11 mouse cellular contexts compared by ENCODE assay signal in the genomic region with DNA sequence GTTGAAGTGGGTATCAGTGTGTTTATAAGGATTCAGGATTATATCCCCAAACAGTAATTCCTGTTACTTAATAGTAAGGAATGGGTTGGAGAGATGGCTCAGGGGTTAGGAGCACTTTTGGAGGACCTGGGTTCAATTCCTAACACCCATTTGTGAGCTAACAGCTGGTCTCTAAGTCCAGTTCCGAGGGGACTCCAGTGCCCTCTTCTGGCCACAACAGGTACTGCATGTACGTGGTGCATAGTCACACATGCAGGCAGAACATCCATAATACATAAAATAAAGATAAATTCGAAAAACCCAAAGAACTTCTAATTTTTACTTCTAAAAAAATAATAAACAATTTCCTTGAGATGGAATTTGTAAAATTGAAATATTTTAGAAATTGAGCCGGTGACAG. TPM values are rescaled to one million over a fixed set of nuclear protein-coding genes. Genes with fewer than 3 reads are reported as not detected.
DNase-seq lines count a peak whose midpoint lies in the region; TF ChIP-seq lines count a peak whose summit lies in the region.
"Had no signal": no experiment of that assay in that cellular context is flagged by ENCODE, and none has a peak within 500 bp of the region (broad histone marks: within the 10 kb centered on the region; RNA-seq: fewer than 3 reads in every experiment).

No protein-coding gene starts in this region.

- peak; percentile 66 for TF ChIP-seq CTCF in heart, adult 2 months (IDR thresholded peaks at IDR 0.05)
- TF ChIP-seq CTCF in cortical plate, adult 2 months (IDR thresholded peaks at IDR 0.05; ENCODE audit: extremely low read depth, insufficient read depth, low read length): peak; percentile 45; the same call in 1 of the 2 replicates

- H3K9ac ChIP-seq in heart, adult 2 months (ENCODE audit: low read depth, low read length): no peak overlapping the region
- H3K9ac ChIP-seq: forebrain, embryonic 15.5 days; lung, embryonic 15.5 days; neural tube, embryonic 13.5 days had no signal

- no peak overlapping the region for H3K4me3 ChIP-seq in heart, adult 2 months
- H3K4me3 ChIP-seq in cortical plate, adult 2 months (ENCODE audit: insufficient read depth, low read length): no peak overlapping the region
- H3K4me3 ChIP-seq: forebrain, embryonic 15.5 days; lung, embryonic 15.5 days; neural tube, embryonic 13.5 days had no signal

- H3K27ac ChIP-seq in heart, adult 2 months: no peak overlapping the region
- no peak overlapping the region for H3K27ac ChIP-seq in cortical plate, adult 2 months (ENCODE audit: insufficient read depth, low read length)
- H3K27ac ChIP-seq: forebrain, embryonic 15.5 days; lung, embryonic 15.5 days; neural tube, embryonic 13.5 days had no signal

- no peak for TF ChIP-seq EP300 in heart, adult 2 months (IDR thresholded peaks at IDR 0.05; ENCODE audit: insufficient read depth, low read depth, low read length)

- H3K27me3 ChIP-seq in heart, adult 2 months (ENCODE audit: control insufficient read depth, insufficient read depth, low read length): no peaks in the 10 kb centered on the region
- H3K27me3 ChIP-seq: forebrain, embryonic 15.5 days; lung, embryonic 15.5 days; neural tube, embryonic 13.5 days had no signal

- intact Hi-C loops in heart, adult 2 months (cut with DNase I): no loop called here

- no peak for TF ChIP-seq POLR2A in heart, adult 2 months (IDR thresholded peaks at IDR 0.05; ENCODE audit: insufficient read depth, low read depth, low read length)
- no peak for TF ChIP-seq POLR2A in cortical plate, adult 2 months (IDR thresholded peaks at IDR 0.05; ENCODE audit: extremely low read depth, insufficient read depth, low read length)

- H3K36me3 ChIP-seq in heart, adult 2 months (ENCODE audit: control insufficient read depth, insufficient read depth, low read length): no peaks in the 10 kb centered on the region

- 94% methylated on average over 4 of the region's 4 CpGs for WGBS in heart, adult 2 months

- no peaks in the 10 kb centered on the region for H3K4me1 ChIP-seq in heart, adult 2 months (ENCODE audit: control insufficient read depth, insufficient read depth, low read length)
- no peaks in the 10 kb centered on the region for H3K4me1 ChIP-seq in cortical plate, adult 2 months (ENCODE audit: control insufficient read depth, insufficient read depth, low read length)
- H3K4me1 ChIP-seq: forebrain, embryonic 15.5 days; lung, embryonic 15.5 days; neural tube, embryonic 13.5 days had no signal

- DNase-seq in heart, adult 2 months: no peak
- no peak for DNase-seq in heart, adult 18-20 months
- peak; percentile 12 for DNase-seq in retina, embryonic 14.5 days (ENCODE audit: low spot score)
- DNase-seq in retina, postnatal 1 day: no peak
- DNase-seq in thymus, postnatal 36 days: peak; percentile 13 to 20
- no peak for DNase-seq in cerebellum, adult 9-10 months
- no peak for DNase-seq in spleen, adult 12 weeks (ENCODE audit: low spot score)

- no peaks in the 10 kb centered on the region for H3K79me2 ChIP-seq in heart, adult 2 months (replicated peaks; ENCODE audit: control insufficient read depth, insufficient read depth, low read length)

RNA-seq across cellular contexts. Expression of a gene that starts 47.5 kb away (rescaled TPM):
- total RNA-seq in heart, adult 2 months (2021): 10 to 100 TPM; 24.1 to 25.5 TPM
- polyA plus RNA-seq in heart, adult 2 months (2012; rRNA removed): 14.0 and 20.9 TPM in 2 replicates
- total RNA-seq in heart, adult 18-20 months (2021): 10 to 100 TPM; 21.3 to 23.6 TPM
- 35.1 and 35.8 TPM in 2 replicates for polyA plus RNA-seq in cortical plate, adult 2 months (2012; rRNA removed)

Comparison
In these comparisons a context has a peak if more than half of its experiments do, and no peak if none do; other contexts are left out.
1. DNase-seq: peak in retina, embryonic 14.5 days (single experiment) and thymus, postnatal 36 days (2 of 2); none in heart, adult 2 months (0 of 2), heart, adult 18-20 months (0 of 2), retina, postnatal 1 day (single experiment), cerebellum, adult 9-10 months (single experiment) and spleen, adult 12 weeks (single experiment).